Mouse (Mus musculus): ENCODE measurements around the gene Zfp428. TPM values are rescaled to one million over a fixed set of nuclear protein-coding genes. Genes with fewer than 3 reads are reported as not detected.

Zfp428 gene
- total and polyA plus RNA-seq, 3 experiments, result 11.1 to 20.4 (median 15.1) TPM

DNA sequence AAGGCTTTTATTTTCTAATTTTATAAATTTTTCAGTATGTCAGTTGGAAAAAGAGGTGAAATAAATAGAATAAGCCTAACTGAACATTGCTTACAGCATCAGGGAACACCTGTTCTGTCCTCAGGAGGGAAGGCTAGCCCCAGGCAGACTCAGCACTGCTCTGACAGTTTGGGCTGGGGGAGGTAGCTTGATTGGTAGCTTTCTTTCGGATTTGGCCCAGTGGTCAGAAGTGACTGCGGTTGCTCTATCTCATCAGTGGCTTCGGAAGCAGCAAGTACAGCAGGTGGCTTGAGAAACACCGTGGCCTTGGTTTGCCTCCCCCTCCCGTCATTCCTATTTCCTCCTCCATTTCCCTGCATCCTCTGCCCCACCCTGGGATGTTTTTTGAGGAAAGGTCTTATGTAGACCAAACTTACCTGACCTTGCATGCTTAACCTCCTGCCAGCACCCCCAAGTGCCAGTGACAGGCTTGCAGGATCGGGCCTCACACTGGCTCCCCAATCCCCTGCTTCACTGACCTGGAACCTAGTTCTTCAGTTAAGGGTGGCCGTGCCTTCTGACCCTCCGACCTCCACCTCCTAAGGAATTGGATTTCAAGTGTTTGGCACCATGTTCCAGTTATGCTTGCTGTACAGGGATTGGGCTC lies 56.5 kb downstream of the Zfp428 start:
- Histone ChIP-seq H3K27me3 (replicated peaks) (no peaks in the 10 kb centered on the region), H3K4me3 (replicated peaks in 1 of 3; ENCODE audit: low read depth in 2 of 3, low read length in 2 of 3, poor library complexity in 1 of 3) (peak overlapping the region; percentile 6 to 47 (median 24)), H3K36me3 (replicated peaks in 1 of 2; ENCODE audit: control insufficient read depth in 1 of 2, insufficient read depth in 1 of 2, low read length in 1 of 2) (peaks cover 43 to 67% of the 10 kb centered on the region in 2 experiments), H3K4me1 (ENCODE audit: control insufficient read depth in 1 of 2, insufficient read depth in 2 of 2) (peaks cover 55 to 93% of the 10 kb centered on the region in 2 experiments), H3K9me3 (replicated peaks; ENCODE audit: low read length) (no peaks in the 10 kb centered on the region), H3K27ac (ENCODE audit: insufficient read depth, low read depth) (peak overlapping the region; percentile 100), H3K9ac (ENCODE audit: insufficient read depth, low read depth) (peak overlapping the region; percentile 7), H3K4me2 (ENCODE audit: insufficient read depth, low read depth, poor library complexity, severe bottlenecking) (peak overlapping the region; percentile 7), H3K79me2 (replicated peaks; ENCODE audit: control insufficient read depth, extremely low read depth, insufficient read depth, poor library complexity, severe bottlenecking) (peaks cover 15% of the 10 kb centered on the region; the same call in 1 of the 2 replicates)
- dilution Hi-C loops (cut with MboI; ENCODE audit: extremely low pct_ligation_motif_present, extremely low pct_unique_long_range_greater_than_20kb, low sequenced_read_pairs) (no loop called here), in situ Hi-C loops (cut with MboI; ENCODE audit: low pct_ligation_motif_present, low pct_unique_long_range_greater_than_20kb, low sequenced_read_pairs) (no loop called here)
- TF ChIP-seq SMC3 (IDR thresholded peaks at IDR 0.05; ENCODE audit: low read depth, low read length), result no peak
- 0 out of 2 replicates have a peak, but pooled peaks have one; percentile 18 for TF ChIP-seq BHLHE40 (IDR thresholded peaks at IDR 0.05; ENCODE audit: low read depth, low read length)
- TF ChIP-seq ZMIZ1 (IDR thresholded peaks at IDR 0.05; ENCODE audit: low read depth, low read length), result no peak
- 0 out of 2 replicates have a peak, but pooled peaks have one; percentile 59 for TF ChIP-seq TCF12 (IDR thresholded peaks at IDR 0.05; ENCODE audit: low read depth, low read length)
- TF ChIP-seq CHD1 (IDR thresholded peaks at IDR 0.05; ENCODE audit: low read depth, low read length), result no peak
- TF ChIP-seq IRF4 (IDR thresholded peaks at IDR 0.05; ENCODE audit: low read depth, low read length), result 0 out of 2 replicates have a peak, but pooled peaks have one; percentile 28
- TF ChIP-seq CHD2 (IDR thresholded peaks at IDR 0.05; ENCODE audit: low read length), result no peak
- TF ChIP-seq MAX (IDR thresholded peaks at IDR 0.05; ENCODE audit: low read length), result no peak
- peak; percentile 33; the same call in 1 of the 2 replicates for TF ChIP-seq EP300 (IDR thresholded peaks at IDR 0.05; ENCODE audit: low read length)
- no peak for TF ChIP-seq GABPA (IDR thresholded peaks at IDR 0.05; ENCODE audit: insufficient replicate concordance, low read depth, low read length)
- no peak for TF ChIP-seq UBTF (IDR thresholded peaks at IDR 0.05; ENCODE audit: low read depth, low read length)
- TF ChIP-seq NELFE (IDR thresholded peaks at IDR 0.05; ENCODE audit: low read depth, low read length), result no peak
- DNase-seq (ENCODE audit: extremely low read depth), result peak; percentile 63

DNA sequence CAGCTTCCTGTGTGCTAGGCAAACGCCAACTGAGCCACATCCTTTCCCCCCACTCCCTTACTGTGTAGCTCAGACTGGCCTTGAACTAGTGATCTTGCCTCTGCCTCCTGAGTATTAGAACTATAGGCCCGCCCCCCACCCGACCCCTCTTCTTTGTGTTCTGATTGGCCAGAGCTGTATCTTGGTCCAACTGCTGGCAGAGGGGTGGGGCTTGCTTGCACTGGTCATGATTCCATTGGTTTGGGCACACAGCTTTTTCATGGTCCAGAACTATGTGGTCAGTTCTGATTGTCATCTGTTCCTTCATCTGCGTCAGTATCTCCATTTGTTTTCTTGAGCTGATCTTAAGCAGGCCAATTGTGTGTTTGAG lies 57.0 kb downstream of the Zfp428 start:
- peak overlapping the region; percentile 6 to 47 (median 24) for H3K4me3 ChIP-seq (replicated peaks in 1 of 3; ENCODE audit: low read depth in 2 of 3, low read length in 2 of 3, poor library complexity in 1 of 3)
- TF ChIP-seq ETS1 (conservative IDR thresholded peaks at IDR 0.05; ENCODE audit: low read depth, low read length) (peak; percentile 50; the same call in 1 of the 2 replicates), RAD21 (IDR thresholded peaks at IDR 0.05; ENCODE audit: low read depth, low read length) (no peak), POLR2A (IDR thresholded peaks at IDR 0.05; ENCODE audit: low read depth, low read length) (peak; percentile 43), SIN3A (IDR thresholded peaks at IDR 0.05; ENCODE audit: low read length) (peak; percentile 17; the same call in 1 of the 2 replicates), ZKSCAN1 (IDR thresholded peaks at IDR 0.05; ENCODE audit: borderline replicate concordance, low read depth, low read length) (no peak), HCFC1 (IDR thresholded peaks at IDR 0.05; ENCODE audit: low read depth, low read length) (peak; percentile 18; the same call in 1 of the 2 replicates), NELFE (IDR thresholded peaks at IDR 0.05; ENCODE audit: low read depth, low read length) (no peak), NRF1 (IDR thresholded peaks at IDR 0.05; ENCODE audit: low read depth, low read length) (no peak), POLR2AphosphoS2 (IDR thresholded peaks at IDR 0.05; ENCODE audit: low read depth, low read length) (no peak; the same call in 1 of the 2 replicates), CTCF (conservative IDR thresholded peaks at IDR 0.05 in 1 of 2, IDR thresholded peaks at IDR 0.05 in 1 of 2; ENCODE audit: low read depth in 2 of 2, low read length in 2 of 2) (no peak), TBP (conservative IDR thresholded peaks at IDR 0.05; ENCODE audit: low read depth, low read length) (0 out of 2 replicates have a peak, but pooled peaks have one; percentile 16), KAT2A (IDR thresholded peaks at IDR 0.05; ENCODE audit: insufficient replicate concordance, low read length) (no peak), MAFK (IDR thresholded peaks at IDR 0.05; ENCODE audit: insufficient replicate concordance, low read length) (no peak), UBTF (IDR thresholded peaks at IDR 0.05; ENCODE audit: low read depth, low read length) (no peak), CHD1 (IDR thresholded peaks at IDR 0.05; ENCODE audit: low read depth, low read length) (no peak), MAX (IDR thresholded peaks at IDR 0.05; ENCODE audit: low read length) (no peak), EP300 (IDR thresholded peaks at IDR 0.05; ENCODE audit: low read length) (0 out of 2 replicates have a peak, but pooled peaks have one; percentile 8), IRF4 (IDR thresholded peaks at IDR 0.05; ENCODE audit: low read depth, low read length) (no peak)
- dilution Hi-C loops (cut with MboI; ENCODE audit: extremely low pct_ligation_motif_present, extremely low pct_unique_long_range_greater_than_20kb, low sequenced_read_pairs), result no loop called here
- in situ Hi-C loops (cut with MboI; ENCODE audit: low pct_ligation_motif_present, low pct_unique_long_range_greater_than_20kb, low sequenced_read_pairs), result no loop called here
- peak overlapping the region; percentile 100 for H3K27ac ChIP-seq (ENCODE audit: insufficient read depth, low read depth)
- peak overlapping the region; percentile 67 for H3K4me2 ChIP-seq (ENCODE audit: insufficient read depth, low read depth, poor library complexity, severe bottlenecking)
- H3K27me3 ChIP-seq (replicated peaks), result no peaks in the 10 kb centered on the region
- H3K36me3 ChIP-seq (replicated peaks in 1 of 2; ENCODE audit: control insufficient read depth in 1 of 2, insufficient read depth in 1 of 2, low read length in 1 of 2), result peaks cover 44 to 67% of the 10 kb centered on the region in 2 experiments
- peak overlapping the region; percentile 21 for H3K9ac ChIP-seq (ENCODE audit: insufficient read depth, low read depth)
- peaks cover 15% of the 10 kb centered on the region; the same call in 1 of the 2 replicates for H3K79me2 ChIP-seq (replicated peaks; ENCODE audit: control insufficient read depth, extremely low read depth, insufficient read depth, poor library complexity, severe bottlenecking)
- DNase-seq (ENCODE audit: extremely low read depth), result peak; percentile 84
- H3K9me3 ChIP-seq (replicated peaks; ENCODE audit: low read length), result no peaks in the 10 kb centered on the region
- H3K4me1 ChIP-seq (ENCODE audit: control insufficient read depth in 1 of 2, insufficient read depth in 2 of 2), result peaks cover 53 to 93% of the 10 kb centered on the region in 2 experiments
